Mouse (Mus musculus): ENCODE results near the gene Slc22a12.

Gene Slc22a12

GRCm38 (mm10) chr19:6518601-6519000 lies 24.2 kb downstream of the Slc22a12 start:
- in situ Hi-C loops (cut with MboI, MseI), result loop anchor here (5.0 kb wide), 1 partner anchor 134 kb away; no protein-coding TSS in a partner anchor

- in situ Hi-C loops (cut with MboI, MseI), result loop anchor here (5.0 kb wide), 1 partner anchor 136 kb away; no protein-coding TSS in a partner anchor
These were observed 26.7 kb downstream of the Slc22a12 start for GRCm38 (mm10) chr19:6516153-6516552.

- in situ Hi-C loops (cut with MboI, MseI), result loop anchor here (5.0 kb wide), 1 partner anchor 137 kb away; no protein-coding TSS in a partner anchor
These were observed 27.4 kb downstream of the Slc22a12 start for GRCm38 (mm10) chr19:6515448-6515847.

- in situ Hi-C loops (cut with MboI, MseI), result loop anchor here (5.0 kb wide), 1 partner anchor 137 kb away; no protein-coding TSS in a partner anchor
These were observed 27.9 kb downstream of the Slc22a12 start for GRCm38 (mm10) chr19:6514940-6515339.

GRCm38 (mm10) chr19:6513389-6514139 lies 29.3 kb downstream of the Slc22a12 start:
- in situ Hi-C loops (cut with MboI, MseI), result no loop called here

DNA sequence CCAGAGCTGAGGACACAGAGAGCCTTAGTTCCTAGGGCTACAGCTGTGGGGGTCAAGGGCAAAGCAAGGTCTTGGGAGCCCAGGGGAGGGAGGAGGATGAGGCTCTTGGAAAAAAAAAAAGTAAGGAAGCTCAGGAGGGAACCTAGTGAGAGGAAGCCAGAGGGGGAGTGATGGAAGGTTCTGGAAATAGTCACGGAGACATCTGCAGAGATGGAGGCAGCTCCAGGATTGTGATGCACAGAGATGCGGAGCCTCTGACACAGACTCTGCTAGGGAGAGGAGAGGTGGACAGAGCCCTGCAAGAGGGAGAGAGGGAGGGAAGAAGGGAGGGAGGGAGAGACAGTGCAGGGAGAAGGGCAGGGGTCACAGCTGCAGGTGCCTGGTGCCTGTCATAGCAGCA lies 32.3 kb downstream of the Slc22a12 start:
- in situ Hi-C loops (cut with MboI, MseI), result no loop called here

DNA sequence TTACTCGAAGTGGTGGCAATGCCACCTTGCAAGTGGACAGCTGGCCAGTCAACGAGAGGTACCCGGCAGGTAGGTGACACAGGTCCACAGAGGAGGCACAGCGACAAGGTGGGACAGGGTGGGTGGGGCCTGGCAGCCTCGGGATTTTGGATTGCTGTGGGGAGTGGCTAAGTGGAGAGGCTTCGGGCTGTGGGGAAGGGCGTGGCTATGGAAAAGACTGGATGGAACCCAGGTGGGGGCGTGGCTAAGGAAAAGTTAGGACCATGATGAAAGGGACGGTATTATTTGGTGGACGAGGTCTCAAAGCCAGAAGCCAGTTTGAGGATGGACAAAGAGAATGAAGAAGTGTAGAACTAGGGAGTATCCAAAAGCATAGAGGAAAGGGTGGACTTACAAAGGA lies 33.0 kb downstream of the Slc22a12 start:
- in situ Hi-C loops (cut with MboI, MseI), result loop anchor here (5.0 kb wide), 2 partner anchors 53 to 327 kb away; no protein-coding TSS in a partner anchor

GRCm38 (mm10) chr19:6507393-6507792 lies 35.4 kb downstream of the Slc22a12 start:
- in situ Hi-C loops (cut with MboI, MseI), result loop anchor here (5.0 kb wide), 2 partner anchors 50 to 330 kb away; no protein-coding TSS in a partner anchor

GRCm38 (mm10) chr19:6504656-6505045 lies 38.2 kb downstream of the Slc22a12 start:
- in situ Hi-C loops (cut with MboI, MseI), result loop anchor here (5.0 kb wide), 3 partner anchors 47 to 333 kb away; no protein-coding TSS in a partner anchor

DNA sequence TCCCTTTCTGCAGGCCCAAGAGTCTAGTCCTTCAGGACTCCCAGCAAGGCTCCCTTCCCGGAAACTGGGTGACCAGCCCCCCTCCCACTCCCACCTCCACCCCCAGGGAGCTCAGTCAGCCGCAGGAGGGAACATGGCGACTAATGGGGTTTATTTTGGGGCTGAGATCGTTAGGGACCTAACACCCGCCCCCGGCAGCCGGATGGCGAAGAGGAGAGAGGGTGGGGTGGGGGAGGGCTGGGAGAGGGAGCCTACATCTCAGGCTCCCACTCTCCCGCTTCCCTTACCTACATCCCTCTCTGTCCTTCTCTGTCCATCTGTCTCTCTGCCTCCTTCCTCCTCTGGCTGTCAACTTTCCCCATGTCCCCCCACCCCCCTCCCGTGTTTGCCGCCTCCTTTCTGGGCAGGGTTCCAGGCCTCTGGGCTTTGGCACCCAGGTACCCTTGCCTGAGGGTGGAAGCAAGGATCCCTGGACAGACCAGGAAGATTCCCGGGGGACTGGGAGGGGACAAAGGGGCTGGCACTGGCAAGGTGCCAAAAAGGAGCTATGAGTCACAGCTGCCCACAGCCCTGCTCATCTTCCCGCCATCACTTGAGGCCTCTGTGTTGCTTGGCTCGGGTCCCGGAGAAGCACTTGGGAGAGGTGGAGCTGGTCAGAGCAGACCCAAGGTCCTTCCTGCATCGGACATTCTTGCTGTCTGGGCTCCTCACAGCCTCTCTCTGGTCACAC lies 38.7 kb downstream of the Slc22a12 start:
- in situ Hi-C loops (cut with MboI, MseI), result loop anchor here (5.0 kb wide), 1 partner anchor 327 kb away; no protein-coding TSS in a partner anchor

DNA sequence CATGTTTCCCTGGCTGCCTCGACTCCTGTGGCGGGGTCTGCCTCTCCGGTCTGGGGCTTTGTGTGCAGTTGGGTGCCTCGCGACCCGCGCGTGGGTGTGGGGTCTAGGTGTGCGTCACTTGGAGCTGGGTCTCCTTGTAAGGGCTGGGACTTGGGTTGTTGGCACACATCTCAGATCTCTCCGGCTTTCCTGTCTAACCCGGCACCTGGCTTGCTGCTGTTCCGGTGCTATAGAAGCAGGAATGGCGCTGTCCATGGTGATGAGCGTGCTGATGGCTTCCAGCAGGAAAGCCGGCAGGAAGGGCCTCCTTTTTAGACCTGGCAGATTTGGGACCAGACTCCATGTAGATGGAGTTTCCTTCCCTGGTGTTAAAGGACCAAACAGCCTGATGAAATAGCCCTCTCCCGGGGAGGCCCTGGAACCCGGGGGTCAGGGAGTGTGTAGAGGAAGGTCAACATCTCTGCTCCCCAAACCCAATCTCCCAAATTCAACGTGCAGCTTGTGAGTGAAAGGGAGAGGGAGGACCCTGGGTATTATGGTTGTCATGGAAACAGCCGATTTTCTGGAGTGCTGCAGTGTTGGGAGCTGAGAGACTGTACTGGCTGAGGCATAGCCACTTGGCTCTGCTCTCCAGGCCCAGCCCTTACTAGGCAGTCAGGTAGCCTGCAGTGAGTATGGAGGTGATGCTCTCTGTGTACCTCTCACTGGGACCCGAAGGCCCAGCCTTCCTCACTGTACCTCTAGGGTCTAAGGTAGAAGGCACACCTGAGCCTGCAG lies 40.1 kb downstream of the Slc22a12 start:
- in situ Hi-C loops (cut with MboI, MseI), result loop anchor here (5.0 kb wide), 1 partner anchor 325 kb away; no protein-coding TSS in a partner anchor

DNA sequence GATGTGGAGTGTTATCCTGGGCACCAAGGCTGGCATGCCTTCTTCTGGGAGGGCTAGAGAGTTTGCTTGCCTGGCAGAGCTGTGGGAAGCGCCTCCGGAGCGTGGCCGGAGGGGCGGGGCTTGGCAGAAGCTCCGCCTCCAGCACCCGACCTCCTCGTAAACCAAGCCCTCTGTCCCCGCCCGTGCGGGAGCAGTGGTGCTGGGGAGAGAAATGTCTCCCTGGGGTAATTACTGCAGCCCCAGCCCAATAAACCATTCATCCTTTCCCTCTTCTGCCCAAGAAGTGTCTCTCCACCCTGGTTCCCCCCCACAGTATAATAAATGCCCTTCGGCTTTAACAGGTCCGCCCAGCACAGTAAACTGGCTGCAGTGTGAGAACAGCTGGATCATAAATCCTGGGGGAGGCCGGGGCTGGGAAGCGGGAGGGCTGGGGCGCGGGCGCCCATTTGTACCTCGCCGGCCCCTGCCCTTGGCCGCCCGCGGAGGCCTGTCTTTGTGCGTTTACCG lies 40.7 kb downstream of the Slc22a12 start:
- in situ Hi-C loops (cut with MboI, MseI), result loop anchor here (5.0 kb wide), 1 partner anchor 325 kb away; no protein-coding TSS in a partner anchor

GRCm38 (mm10) chr19:6500636-6501025 lies 42.2 kb downstream of the Slc22a12 start:
- in situ Hi-C loops (cut with MboI, MseI), result loop anchor here (5.0 kb wide), 1 partner anchor 323 kb away; no protein-coding TSS in a partner anchor

DNA sequence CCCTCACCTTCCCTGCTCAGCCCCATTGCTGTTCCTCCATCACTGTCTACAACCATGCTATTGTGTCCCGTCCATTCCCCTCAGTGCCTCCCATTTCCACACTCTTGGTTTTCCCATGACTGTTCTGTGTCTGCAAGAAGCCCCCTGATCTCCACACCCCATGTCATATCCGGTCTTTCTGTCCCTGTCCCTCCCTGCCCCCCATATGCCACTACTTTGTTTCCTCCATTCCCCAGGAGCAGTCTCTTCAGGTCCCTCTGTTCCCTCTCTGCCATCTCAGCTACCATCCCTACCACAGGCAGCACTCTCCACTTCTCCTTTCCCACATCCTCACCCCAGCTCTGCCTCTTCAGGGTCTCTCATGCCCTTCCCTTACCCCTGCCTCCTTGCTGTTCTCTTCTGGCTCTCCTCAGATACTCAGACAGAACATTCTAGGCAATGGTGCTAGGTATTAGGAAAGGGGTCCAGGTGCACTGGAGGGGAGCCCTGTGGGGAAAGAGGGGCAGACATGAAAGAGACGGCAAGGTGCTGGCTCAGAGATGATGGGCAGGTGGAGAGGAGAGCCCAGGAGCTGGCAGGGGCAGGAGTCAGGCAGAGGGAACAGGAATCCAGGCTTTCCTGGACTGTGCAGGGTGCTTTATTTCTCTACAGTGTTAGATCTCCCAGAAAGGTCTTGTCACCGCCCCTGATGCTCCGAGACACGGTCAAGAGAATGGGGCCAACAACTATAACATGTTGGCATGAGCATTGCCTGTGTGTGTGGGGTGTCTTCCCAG lies 42.8 kb downstream of the Slc22a12 start:
- in situ Hi-C loops (cut with MboI, MseI), result loop anchor here (5.0 to 10.0 kb wide), 2 partner anchors 165 to 323 kb away; no protein-coding TSS in a partner anchor

- in situ Hi-C loops (cut with MboI, MseI), result loop anchor here (10.0 kb wide), 1 partner anchor 166 kb away; no protein-coding TSS in a partner anchor
These were observed 44.3 kb downstream of the Slc22a12 start for GRCm38 (mm10) chr19:6498350-6499131.

DNA sequence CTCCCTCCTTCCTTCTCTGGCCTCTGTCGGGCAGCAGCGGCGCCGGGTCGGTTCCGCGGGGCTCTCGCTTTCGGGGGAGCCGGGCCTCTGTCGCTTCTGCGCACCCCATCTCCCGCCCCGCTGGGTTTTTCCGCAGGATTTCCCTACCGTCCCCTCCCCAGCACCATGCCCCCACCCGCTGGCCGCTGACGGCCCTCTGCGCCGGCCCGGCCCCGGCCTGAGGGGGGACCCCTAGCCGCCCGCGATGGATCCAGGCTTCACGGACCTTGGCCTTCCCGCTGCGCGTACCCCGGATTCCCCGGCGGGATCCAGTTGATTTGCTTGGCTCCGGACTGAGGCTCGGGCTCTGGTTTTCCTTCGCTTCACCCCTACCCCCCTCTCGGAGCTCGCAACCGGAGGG lies 45.0 kb downstream of the Slc22a12 start:
- in situ Hi-C loops (cut with MboI, MseI), result loop anchor here (10.0 kb wide), 1 partner anchor 167 kb away; no protein-coding TSS in a partner anchor

- in situ Hi-C loops (cut with MboI, MseI), result loop anchor here (10.0 kb wide), 1 partner anchor 168 kb away; no protein-coding TSS in a partner anchor
These were observed 45.6 kb downstream of the Slc22a12 start for GRCm38 (mm10) chr19:6497150-6497801.

DNA sequence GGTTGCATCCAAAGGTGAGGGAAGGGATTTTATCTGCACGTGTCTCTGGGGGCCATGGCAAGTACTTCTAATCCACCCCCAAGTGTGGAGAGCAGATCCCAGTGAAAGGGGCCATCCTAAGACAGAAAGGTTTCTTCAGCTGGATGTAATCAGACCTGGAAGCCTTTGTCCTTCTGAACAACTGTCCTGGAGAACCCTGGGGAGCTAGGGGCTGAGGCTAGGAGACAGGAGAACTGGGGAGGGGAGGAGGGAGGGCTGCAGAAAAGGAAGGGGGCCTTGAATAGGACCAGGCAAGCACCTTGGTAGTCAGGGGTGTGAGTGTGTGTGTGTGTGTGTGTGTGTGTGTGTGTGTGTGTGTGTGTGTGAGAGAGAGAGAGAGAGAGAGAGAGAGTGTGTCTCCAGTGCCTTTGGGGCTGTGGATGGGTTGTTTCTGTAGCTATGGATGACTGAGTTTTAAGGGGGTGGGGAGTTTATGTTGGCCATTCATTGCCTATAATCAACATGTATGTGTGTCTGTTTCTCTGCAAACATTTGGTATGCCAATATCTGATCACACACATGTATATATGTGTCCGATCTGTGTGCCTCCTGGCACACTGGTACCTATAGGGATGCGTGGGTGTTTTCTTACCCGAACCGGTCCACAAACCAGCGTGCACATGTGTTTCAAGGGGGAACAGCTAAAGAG lies 46.2 kb downstream of the Slc22a12 start:
- in situ Hi-C loops (cut with MboI, MseI), result loop anchor here (10.0 kb wide), 1 partner anchor 168 kb away; no protein-coding TSS in a partner anchor
